Mouse (Mus musculus): ENCODE measurements around the gene Itsn2.
"Not testable (repeated sequence)": the region's sequence is repeated elsewhere in the genome, so short reads cannot be mapped to it uniquely, and the experiment has no call there.

Gene Itsn2

GRCm38 (mm10) chr12:4694534-4694933 is 102.1 kb downstream of the Itsn2 start:
- in situ Hi-C loops (cut with MboI; ENCODE audit: unreplicated experiment in 2 of 2): no loop called here

GRCm38 (mm10) chr12:4705626-4706025 is 113.2 kb downstream of the Itsn2 start:
- in situ Hi-C loops (cut with MboI; ENCODE audit: unreplicated experiment in 2 of 2): not testable (repeated sequence)

GRCm38 (mm10) chr12:4706175-4706574 is 113.7 kb downstream of the Itsn2 start:
- in situ Hi-C loops (cut with MboI; ENCODE audit: unreplicated experiment in 2 of 2): no loop called here

GRCm38 (mm10) chr12:4706901-4707300 is 114.5 kb downstream of the Itsn2 start:
- in situ Hi-C loops (cut with MboI; ENCODE audit: unreplicated experiment in 2 of 2): no loop called here

GRCm38 (mm10) chr12:4707488-4708017 is 115.1 kb downstream of the Itsn2 start:
- in situ Hi-C loops (cut with MboI; ENCODE audit: unreplicated experiment in 2 of 2): no loop called here

- in situ Hi-C loops (cut with MboI; ENCODE audit: unreplicated experiment in 2 of 2): no loop called here
Measured at GRCm38 (mm10) chr12:4708296-4708695, 115.9 kb downstream of the Itsn2 start.

GRCm38 (mm10) chr12:4708881-4709604 is 116.6 kb downstream of the Itsn2 start:
- in situ Hi-C loops (cut with MboI; ENCODE audit: unreplicated experiment in 2 of 2): no loop called here

GRCm38 (mm10) chr12:4709926-4710325 is 117.5 kb downstream of the Itsn2 start:
- in situ Hi-C loops (cut with MboI; ENCODE audit: unreplicated experiment in 2 of 2): no loop called here

- in situ Hi-C loops (cut with MboI; ENCODE audit: unreplicated experiment in 2 of 2): no loop called here
Measured at GRCm38 (mm10) chr12:4713361-4713760, 120.9 kb downstream of the Itsn2 start.

GRCm38 (mm10) chr12:4715606-4716005 is 123.2 kb downstream of the Itsn2 start:
- in situ Hi-C loops (cut with MboI; ENCODE audit: unreplicated experiment in 2 of 2): no loop called here

GRCm38 (mm10) chr12:4717417-4717816 is 125.0 kb downstream of the Itsn2 start:
- in situ Hi-C loops (cut with MboI; ENCODE audit: unreplicated experiment in 2 of 2): no loop called here

- in situ Hi-C loops (cut with MboI; ENCODE audit: unreplicated experiment in 2 of 2): no loop called here
Measured at GRCm38 (mm10) chr12:4719066-4719761, 126.8 kb downstream of the Itsn2 start.

- in situ Hi-C loops (cut with MboI; ENCODE audit: unreplicated experiment in 2 of 2): no loop called here
Measured at GRCm38 (mm10) chr12:4719762-4720754, 127.6 kb downstream of the Itsn2 start.

- in situ Hi-C loops (cut with MboI; ENCODE audit: unreplicated experiment in 2 of 2): no loop called here
Measured at GRCm38 (mm10) chr12:4729165-4729564, 136.7 kb downstream of the Itsn2 start.

GRCm38 (mm10) chr12:4731629-4732028 is 139.2 kb downstream of the Itsn2 start:
- in situ Hi-C loops (cut with MboI; ENCODE audit: unreplicated experiment in 2 of 2): no loop called here

- in situ Hi-C loops (cut with MboI; ENCODE audit: unreplicated experiment in 2 of 2): no loop called here
Measured at GRCm38 (mm10) chr12:4732332-4732731, 139.9 kb downstream of the Itsn2 start.

- in situ Hi-C loops (cut with MboI; ENCODE audit: unreplicated experiment in 2 of 2): no loop called here
Measured at GRCm38 (mm10) chr12:4738031-4738576, 145.7 kb downstream of the Itsn2 start, which contains the start of gene Fam228a. Gene Fam228a (minus strand): TSS chr12:4738430.

GRCm38 (mm10) chr12:4740823-4741222 is 148.4 kb downstream of the Itsn2 start:
- in situ Hi-C loops (cut with MboI; ENCODE audit: unreplicated experiment in 2 of 2): no loop called here

GRCm38 (mm10) chr12:4742183-4742582 is 149.7 kb downstream of the Itsn2 start:
- in situ Hi-C loops (cut with MboI; ENCODE audit: unreplicated experiment in 2 of 2): no loop called here

- in situ Hi-C loops (cut with MboI; ENCODE audit: unreplicated experiment in 2 of 2): no loop called here
Measured at GRCm38 (mm10) chr12:4744486-4744885, 152.0 kb downstream of the Itsn2 start.
